Mouse (Mus musculus) granulocyte monocyte progenitor cell, adult 5-6 weeks (primary cell): ENCODE results near the gene Bcas3. TPM values are rescaled to one million over a fixed set of nuclear protein-coding genes. Genes with fewer than 3 reads are reported as not detected.

ENCODE experiments used
- ATAC-seq: replicated peaks from 2 replicates; pipeline ENCODE4 v1.8.0; 2016; ENCODE audit warnings: mild to moderate bottlenecking, moderate TSS enrichment, inconsistent platforms; ENCODE audit not compliant: poor library complexity, severe bottlenecking
- total RNA-seq, 2 experiments: library from RNA; stranded (forward) in 1 of 2; stranded (reverse) in 1 of 2; fragments of 200-712, 200-1000 nt in 1 of 2; fragments of >200 nt in 1 of 2; fragmentation: Nextera tagmentation in 1 of 2; gene quantifications; 2 replicates each; pipeline ENCODE4 v1.2.3; 2014 to 2017

Gene Bcas3
- total RNA-seq, 2 experiments from 2014 or later = 17.6 to 30.7 TPM

DNA sequence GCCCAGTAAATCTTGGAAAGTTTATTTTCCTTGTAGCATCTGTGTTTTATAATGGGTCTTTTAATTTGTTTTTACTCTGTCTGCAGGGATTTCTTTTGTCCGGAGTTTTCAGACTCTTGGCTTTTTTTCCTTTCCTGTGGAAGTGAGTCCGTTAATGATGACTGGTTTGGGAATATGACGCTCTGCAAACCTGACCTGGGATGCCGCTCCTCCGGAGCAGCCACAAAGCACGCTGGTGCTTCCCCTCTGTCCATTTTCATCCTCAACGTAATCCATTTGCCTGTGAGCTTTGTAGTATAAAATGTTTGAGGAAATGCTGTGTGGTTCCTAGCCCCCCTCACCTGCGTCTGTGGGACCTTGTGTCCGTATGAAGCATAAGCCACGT, 172.5 kb downstream of the Bcas3 start:
- ATAC-seq = no peak

GRCm38 (mm10) chr11:85525979-85526775, 173.2 kb downstream of the Bcas3 start:
- no peak for ATAC-seq

- no peak for ATAC-seq
Measured at GRCm38 (mm10) chr11:85527261-85527660, 174.3 kb downstream of the Bcas3 start.

DNA sequence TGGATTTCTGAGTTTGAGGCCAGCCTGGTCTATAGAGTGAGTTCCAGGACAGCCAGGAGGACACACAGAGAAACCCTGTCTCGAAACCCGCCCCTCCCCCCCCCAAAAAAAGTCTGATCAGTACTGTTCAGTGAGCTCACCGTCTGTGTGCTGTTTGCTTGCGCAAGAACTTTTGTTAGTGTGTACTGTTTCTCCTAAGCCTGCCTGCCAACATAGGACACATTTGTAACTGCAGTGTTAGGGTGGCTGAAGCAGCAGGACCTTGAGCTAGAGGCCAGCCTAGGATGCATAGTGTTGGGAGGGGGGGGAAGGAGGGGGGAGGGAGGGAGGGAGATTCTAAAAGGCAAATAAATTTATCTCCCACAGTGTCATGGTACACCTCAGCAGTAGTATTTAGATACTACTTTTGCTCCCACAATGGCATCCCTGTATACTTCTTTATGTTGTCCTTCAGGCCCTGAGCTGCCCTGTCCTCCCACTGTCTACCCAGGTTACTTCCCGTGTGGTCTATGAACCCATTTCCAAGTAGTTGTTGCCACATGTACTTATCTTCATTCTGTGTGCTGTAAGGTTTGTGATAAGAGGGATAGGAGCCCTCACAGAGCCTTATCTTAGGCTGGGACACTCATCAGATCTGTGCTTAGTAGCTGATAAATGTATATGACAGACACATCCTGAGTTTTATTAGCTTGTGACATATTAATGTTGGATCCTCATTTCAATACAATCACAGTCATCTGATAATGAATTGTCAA, 176.7 kb downstream of the Bcas3 start:
- ATAC-seq = 0 out of 2 replicates have a peak, but pooled peaks have one; percentile 35

DNA sequence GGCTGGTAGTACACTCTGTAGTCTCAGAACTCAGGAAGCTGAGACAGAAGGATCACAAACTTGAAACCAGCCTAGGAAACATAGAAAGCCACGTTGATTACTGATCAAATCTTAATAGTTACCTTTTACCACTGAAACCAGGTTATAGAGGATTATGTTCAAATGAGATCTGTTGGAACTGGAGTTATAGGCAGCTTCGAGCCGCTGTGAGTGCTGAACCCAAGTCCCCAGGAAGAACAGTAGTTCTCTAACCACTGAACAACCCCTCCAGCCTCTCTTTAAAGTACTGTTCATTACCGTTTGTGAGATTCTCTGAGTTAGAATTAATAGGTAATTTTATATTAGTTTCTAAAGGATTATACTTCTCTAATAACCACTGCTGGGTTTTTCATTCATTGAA, 188.0 kb downstream of the Bcas3 start:
- no peak for ATAC-seq

GRCm38 (mm10) chr11:85543311-85543710, 190.3 kb downstream of the Bcas3 start:
- ATAC-seq = no peak

- no peak for ATAC-seq
Measured at GRCm38 (mm10) chr11:85545602-85546001, 192.6 kb downstream of the Bcas3 start.

- no peak for ATAC-seq
Measured at GRCm38 (mm10) chr11:85547966-85548365, 195.0 kb downstream of the Bcas3 start.

DNA sequence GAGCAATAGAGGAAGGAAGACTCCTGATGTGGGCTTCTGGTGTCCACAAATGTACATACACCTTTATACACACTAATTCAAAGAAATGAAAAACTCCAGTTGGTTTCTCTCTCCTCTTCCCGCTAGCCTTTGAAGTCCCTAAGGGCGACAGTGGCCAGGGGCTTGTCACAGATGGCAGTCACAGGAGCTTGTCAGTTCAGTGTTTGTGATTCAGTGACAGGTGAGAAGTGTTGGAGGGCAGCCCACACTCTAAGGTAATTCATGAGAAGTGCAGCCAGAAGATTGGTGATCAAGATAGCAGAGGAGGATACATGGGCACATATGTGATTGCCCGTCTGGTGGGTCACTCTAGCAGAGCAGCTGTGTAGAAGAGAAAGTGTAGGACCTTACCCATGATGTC, 196.7 kb downstream of the Bcas3 start:
- ATAC-seq = no peak

GRCm38 (mm10) chr11:85555066-85555465, 202.1 kb downstream of the Bcas3 start:
- ATAC-seq = no peak

- ATAC-seq = no peak
Measured at GRCm38 (mm10) chr11:85555721-85556120, 202.8 kb downstream of the Bcas3 start.

- ATAC-seq = no peak
Measured at GRCm38 (mm10) chr11:85565068-85565467, 212.1 kb downstream of the Bcas3 start.

GRCm38 (mm10) chr11:85571040-85571439, 218.1 kb downstream of the Bcas3 start:
- ATAC-seq = no peak

- no peak for ATAC-seq
Measured at GRCm38 (mm10) chr11:85571936-85572335, 219.0 kb downstream of the Bcas3 start.

- no peak for ATAC-seq
Measured at GRCm38 (mm10) chr11:85572590-85572989, 219.6 kb downstream of the Bcas3 start.

DNA sequence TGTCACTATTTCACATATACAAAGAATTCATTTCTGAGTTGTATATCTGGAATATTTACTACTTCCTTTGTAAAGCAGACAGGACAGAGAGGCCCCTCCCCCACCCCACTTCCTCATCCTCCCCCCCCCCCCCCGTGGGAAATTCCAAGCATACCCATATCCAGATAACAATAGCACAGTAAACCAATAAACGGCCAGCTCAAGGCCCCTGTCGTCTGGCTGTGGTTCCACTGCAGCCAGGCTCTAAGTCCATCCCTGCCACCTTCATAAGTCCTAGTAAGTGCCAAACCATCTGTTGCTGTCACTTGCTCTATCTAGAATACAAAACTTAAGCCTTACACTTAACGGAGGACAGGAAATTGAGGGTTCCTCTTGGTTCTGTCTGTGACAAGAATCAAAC, 221.5 kb downstream of the Bcas3 start:
- ATAC-seq = no peak

- no peak for ATAC-seq
Measured at GRCm38 (mm10) chr11:85577816-85578645, 225.1 kb downstream of the Bcas3 start.

DNA sequence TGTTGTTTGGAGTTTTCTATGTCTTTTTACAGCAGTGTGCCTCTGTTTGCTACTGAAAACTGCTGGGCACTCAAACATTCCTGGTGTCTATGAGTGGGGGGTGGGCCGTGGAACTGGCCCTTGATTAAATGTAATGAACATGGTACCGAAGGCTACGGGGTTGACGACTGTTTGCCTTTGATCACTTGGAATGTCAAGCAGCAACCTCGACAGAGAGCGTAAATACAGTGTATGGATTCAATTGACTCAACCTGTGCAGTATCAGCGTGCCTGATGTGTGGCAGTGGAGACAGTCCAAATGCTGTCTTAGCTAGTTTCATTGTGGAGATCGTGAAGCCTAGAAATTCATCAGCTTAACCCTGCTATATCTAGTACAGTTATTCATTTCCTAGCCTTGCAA, 231.1 kb downstream of the Bcas3 start:
- ATAC-seq = no peak

GRCm38 (mm10) chr11:85593636-85594035, 240.7 kb downstream of the Bcas3 start:
- no peak for ATAC-seq

GRCm38 (mm10) chr11:85599251-85599650, 246.3 kb downstream of the Bcas3 start:
- ATAC-seq = no peak
